Mouse (Mus musculus): Measurements from ENCODE around the gene Gm3336.

- TF ChIP-seq CTCF (IDR thresholded peaks at IDR 0.05; ENCODE audit: low read depth, low read length) (peak; percentile 100), POLR2A (IDR thresholded peaks at IDR 0.05; ENCODE audit: extremely low read depth, insufficient read depth, low read length) (no peak)
Observed at GRCm38 (mm10) chr8:70769359-70769758, 51.0 kb downstream of the Gm3336 start.

Measured in liver, adult 2 months (tissue).